Mouse (Mus musculus): ENCODE results near the gene Creb3l2. TPM values are rescaled to one million over a fixed set of nuclear protein-coding genes. Genes with fewer than 3 reads are reported as not detected.
"Not testable (repeated sequence)": the region's sequence is repeated elsewhere in the genome, so short reads cannot be mapped to it uniquely, and the experiment has no call there.

The Creb3l2 gene
- total RNA-seq, 1 experiment from 2014 or later = 2.0 TPM

DNA sequence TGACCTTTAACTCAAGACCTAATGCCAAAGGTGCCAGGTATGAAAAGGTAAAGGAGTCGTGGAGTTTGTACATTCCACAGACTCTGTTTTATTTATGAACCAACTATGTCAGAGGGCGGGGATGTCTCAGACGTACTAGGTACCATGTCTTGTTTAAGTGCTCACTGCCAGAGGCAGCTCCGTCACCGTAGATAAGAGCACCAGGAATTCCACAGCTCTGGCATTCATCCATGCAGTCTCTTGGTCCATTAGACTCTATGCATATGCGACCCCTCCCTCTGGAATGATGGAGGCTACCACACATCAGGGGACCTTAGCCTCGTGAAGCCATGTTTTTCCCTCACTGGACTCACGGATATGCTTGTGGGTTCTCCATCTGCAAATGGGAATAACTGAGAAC, 53.0 kb downstream of the Creb3l2 start:
- no peak for ATAC-seq (ENCODE audit: extremely low read depth, insufficient number of reproducible peaks, low FRiP score, poor library complexity, severe bottlenecking)

DNA sequence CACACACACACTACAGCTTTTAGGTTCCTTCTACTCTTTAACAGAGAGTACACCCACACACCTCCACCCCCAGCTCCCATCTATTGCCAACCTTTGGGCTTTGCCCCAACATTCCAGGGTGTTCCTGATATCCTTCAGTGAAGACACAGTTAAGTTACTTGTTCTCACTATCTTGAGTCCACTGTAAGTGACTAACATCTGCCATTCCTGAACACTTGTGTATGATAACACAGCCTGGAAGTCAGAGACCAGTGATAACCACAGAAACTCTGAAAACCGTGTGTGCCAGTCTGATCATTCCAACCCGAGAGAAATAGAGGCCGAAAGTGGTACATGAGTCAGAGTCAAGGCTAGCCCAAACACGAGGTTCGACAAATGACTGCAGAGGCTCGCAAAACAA, 53.4 kb downstream of the Creb3l2 start:
- no peak for ATAC-seq (ENCODE audit: extremely low read depth, insufficient number of reproducible peaks, low FRiP score, poor library complexity, severe bottlenecking)

DNA sequence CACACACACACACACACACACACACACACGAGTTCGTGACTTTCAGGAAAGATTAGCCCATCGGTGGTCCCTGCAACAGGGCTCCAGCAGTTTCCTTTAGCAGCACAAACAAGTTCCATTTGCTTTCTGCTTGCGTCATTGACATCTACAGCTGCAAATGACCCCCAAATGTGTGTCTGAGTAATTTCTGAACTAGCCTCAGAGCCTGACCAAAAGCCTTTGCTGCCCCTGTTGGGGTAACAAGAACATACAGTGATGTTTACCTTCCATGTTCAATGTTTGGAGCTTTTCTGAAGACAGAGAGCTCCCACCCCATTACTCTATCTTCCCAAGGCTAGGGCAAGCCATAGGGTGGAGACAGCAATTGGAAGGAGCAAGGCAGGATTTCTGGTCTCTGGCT, 54.7 kb downstream of the Creb3l2 start:
- no peak for ATAC-seq (ENCODE audit: extremely low read depth, insufficient number of reproducible peaks, low FRiP score, poor library complexity, severe bottlenecking)

DNA sequence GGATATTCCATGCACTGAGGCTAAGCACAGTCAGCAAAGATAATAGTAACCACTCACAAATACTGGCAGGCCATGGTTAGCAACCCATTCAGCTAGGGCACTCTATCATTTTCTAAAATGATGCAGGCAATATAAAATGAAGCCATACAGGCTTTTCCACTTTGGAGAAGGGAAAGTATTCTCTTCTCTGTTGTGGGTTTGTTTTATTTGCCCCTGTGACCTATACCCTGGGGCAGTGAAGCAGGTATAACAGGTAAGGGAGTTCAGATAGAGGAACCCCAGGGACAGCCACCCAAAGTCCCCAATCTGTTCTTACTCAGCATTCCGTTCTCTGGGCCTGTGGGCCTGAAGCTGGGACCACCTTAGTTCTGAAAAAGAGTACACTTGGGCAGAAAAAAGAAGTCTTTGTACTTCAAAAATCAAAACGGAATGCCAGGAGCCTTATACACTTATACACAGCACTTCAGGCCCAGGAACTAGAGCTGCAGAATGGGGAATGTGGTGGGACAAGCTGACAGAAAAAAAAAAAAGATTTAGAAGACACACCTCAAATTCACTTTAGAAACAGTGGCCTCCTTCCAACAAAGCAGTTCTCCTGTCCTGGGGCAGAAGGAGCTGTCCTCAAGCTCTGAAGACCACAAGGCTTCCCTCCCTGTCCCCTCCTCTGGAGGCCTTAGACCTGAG, 56.2 kb downstream of the Creb3l2 start:
- ATAC-seq (ENCODE audit: extremely low read depth, insufficient number of reproducible peaks, low FRiP score, poor library complexity, severe bottlenecking) = no peak

DNA sequence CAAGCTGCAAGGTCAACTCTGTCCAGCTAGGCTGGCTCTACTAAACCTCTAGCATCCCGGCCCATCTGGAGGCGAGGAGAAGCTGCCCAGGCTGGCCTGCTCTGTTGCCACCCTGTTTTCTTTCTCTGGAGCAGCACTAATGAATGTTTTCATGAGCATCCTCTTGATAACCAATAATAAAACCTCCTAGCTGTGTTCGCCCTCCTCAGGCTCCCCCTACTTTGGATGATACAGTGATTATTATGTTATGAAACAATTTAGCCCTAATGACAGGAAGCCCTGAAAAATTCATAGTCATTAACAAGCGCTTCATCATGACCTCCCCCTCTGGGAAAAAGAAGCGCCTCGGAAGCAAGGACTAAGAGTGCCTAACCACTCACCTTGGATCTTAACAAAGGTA, 59.2 kb downstream of the Creb3l2 start:
- no peak for ATAC-seq (ENCODE audit: extremely low read depth, insufficient number of reproducible peaks, low FRiP score, poor library complexity, severe bottlenecking)

DNA sequence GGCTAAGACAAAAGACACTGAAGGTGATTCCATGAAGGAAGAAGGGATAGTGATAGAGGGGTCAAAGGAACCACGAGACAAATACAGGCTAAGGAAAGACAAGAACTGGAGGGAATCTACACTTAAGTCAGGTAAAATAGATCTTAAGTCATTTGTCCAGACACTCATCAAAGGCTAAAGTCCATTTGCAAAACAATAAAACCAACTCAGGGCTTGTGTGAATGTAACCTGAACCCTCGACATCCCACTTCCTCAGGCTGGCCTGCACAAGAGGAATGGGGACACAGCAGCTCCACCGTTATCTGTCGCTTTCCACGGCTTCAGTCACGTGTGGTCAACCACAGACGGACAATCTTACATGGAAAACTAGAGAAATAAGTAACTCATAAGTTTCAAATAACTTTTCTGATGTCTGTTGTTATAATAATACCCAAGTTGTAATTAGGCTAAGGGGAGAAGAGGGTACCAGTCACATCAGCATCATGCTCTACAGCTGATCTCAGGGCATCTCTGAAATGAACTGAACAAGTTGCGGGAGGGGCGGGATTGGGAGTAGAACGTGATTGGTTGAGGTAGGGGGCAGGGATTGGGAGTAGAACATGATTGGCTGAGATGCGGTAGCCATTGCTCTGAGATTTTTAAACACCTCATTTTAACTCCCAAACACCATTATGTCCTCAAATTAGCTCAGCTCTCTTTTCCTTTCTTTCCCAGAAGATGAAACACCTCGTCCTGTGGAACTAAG, 63.9 kb downstream of the Creb3l2 start:
- ATAC-seq (ENCODE audit: extremely low read depth, insufficient number of reproducible peaks, low FRiP score, poor library complexity, severe bottlenecking) = no peak

DNA sequence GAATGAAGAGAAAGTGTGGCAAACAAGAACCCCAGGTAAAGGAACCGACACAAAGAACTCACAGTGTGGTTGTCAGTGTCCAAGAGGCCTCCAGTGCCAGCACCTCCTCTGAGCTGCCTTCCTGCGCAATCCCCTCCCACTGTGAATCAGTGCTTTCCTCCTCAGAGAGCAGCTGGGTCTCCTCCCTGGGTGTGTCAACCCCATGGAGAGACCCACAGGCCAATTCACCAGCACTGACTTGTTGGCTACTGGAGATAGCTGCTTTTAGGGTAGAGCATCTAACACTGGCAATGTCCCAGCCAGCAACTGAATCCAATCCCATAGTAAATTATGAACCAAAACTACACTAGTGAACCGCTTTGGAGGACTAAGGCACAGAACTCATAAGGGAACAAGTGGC, 64.6 kb downstream of the Creb3l2 start:
- ATAC-seq (ENCODE audit: extremely low read depth, insufficient number of reproducible peaks, low FRiP score, poor library complexity, severe bottlenecking) = not testable (repeated sequence)

DNA sequence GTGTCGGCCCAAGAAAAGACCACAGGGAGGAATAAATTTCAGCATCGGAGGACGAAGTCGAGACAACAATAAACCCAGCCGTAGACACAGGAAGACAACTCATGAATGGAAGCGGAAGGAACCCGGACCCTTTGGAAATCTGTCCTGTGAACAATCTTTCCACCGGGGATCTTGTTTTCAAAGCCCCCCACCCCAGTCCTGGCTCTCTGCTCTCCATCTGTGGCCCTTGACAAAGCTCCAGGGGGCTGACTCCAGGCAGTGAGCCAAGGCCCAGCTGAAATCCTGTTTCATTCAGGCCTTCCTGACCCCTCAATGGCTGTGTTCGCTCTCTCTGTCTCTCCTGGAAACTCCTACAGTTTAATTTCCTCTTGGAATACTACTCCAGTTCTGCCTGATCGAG, 66.5 kb downstream of the Creb3l2 start:
- ATAC-seq (ENCODE audit: extremely low read depth, insufficient number of reproducible peaks, low FRiP score, poor library complexity, severe bottlenecking) = no peak

DNA sequence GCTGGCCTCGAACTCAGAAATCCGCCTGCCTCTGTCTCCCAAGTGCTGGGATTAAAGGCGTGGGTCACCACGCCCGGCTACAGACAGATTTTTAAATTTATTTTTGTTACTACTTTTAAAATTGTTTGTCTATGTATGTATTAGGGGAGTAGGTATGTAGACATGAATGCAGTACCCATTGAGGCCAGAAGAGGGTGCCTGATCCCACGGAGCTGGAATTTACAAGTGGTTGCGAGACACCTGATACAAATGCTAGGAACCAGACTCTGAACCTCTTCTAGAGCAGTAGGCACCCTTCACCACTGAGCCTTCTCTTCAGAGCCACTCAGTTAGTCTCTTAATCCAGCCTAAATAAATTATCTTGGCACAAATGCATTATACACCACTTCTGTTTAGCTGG, 70.6 kb downstream of the Creb3l2 start:
- no peak for ATAC-seq (ENCODE audit: extremely low read depth, insufficient number of reproducible peaks, low FRiP score, poor library complexity, severe bottlenecking)

DNA sequence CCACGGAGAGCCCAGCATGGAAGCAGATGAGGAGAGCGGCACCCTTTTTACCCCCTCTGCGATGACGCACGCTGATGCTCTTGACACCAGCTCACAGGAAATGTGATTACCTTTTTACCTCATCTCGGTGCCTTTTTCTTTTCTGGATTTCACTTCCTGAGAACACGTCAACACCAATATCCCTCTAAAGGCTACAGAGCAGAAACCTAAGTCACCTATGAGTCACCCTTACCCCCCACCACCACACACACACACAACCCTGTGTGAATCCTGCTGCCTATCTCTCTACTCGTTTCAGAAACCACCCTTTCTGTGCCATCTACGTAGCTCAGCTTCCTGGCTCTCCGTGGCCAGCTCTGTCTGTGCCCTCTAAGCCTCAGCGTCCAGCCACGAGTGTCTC, 71.4 kb downstream of the Creb3l2 start:
- no peak for ATAC-seq (ENCODE audit: extremely low read depth, insufficient number of reproducible peaks, low FRiP score, poor library complexity, severe bottlenecking)

DNA sequence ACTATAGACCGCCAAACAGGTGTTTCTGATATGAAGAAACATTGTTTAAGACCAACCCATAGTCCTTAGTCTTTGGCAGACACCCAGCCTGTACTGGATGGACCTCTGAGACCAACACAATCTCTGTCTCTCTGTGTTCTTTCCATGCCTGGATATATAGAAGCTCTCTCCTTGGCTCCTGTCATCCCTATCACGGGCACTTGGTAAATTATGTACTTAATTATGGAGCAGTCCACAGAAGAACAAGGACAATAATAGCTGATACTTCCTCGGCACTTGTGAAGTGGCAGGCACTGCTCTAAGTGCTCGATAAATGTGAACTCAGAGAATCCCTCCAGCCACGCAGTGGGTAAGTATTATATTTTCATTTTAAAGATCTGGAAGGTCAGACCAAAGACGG, 72.2 kb downstream of the Creb3l2 start:
- ATAC-seq (ENCODE audit: extremely low read depth, insufficient number of reproducible peaks, low FRiP score, poor library complexity, severe bottlenecking) = no peak

DNA sequence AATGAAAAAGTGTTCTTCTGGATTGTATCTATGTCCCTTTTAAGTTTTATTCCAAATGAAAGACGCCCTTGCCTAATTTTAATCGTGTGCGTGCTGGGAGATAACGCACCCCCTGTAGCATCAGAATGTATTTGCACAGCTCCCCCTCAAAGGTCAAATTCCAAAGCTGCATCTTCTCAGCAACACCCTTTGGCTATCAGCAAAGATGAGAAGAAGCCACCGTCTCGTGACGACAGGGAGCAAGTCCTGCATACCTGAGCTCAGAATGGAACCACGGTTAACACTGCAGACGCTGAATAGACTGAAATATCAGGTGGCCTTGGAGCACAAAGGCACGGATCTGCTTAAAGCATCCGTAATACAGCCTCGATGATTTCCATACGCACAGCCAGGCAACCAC, 73.7 kb downstream of the Creb3l2 start:
- no peak for ATAC-seq (ENCODE audit: extremely low read depth, insufficient number of reproducible peaks, low FRiP score, poor library complexity, severe bottlenecking)

DNA sequence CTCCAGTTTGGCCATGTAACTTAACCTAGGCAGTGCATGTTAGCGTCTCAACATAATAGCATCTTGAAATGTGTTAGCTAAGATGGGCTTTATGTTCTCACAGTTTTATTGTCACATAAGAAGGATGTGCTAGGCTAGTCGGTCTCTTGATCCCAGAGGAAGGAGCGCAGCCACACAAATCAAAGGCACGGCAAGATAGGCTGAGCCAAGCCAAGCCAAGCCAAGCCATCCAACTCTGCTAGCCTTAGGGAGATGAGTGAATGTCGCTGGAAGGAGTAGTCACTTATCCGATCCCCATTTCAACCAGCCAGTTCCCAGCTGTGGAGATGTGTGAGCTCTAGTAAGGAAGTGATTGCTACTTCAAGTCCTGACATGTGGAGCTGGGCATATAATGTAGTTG, 75.0 kb downstream of the Creb3l2 start:
- ATAC-seq (ENCODE audit: extremely low read depth, insufficient number of reproducible peaks, low FRiP score, poor library complexity, severe bottlenecking) = no peak

DNA sequence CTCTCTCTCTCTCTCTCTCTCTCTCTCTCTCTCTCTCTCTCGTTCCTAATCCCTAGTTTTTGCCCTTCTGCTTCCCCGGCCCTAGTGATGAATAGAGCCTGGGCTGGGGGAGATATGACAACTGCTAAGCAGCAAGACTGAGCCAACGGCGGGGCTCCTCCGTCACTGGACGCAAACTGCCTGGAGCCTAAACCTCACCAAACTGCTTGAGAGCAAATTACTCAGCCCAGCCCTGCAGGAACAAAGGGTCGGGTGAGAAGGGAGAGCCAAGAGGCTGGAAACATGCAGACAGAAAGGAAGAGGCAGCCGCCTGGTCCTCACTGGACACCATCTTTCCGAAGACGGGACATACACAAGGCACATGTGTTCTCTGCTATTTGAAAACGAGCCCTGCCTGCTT, 76.8 kb downstream of the Creb3l2 start:
- no peak for ATAC-seq (ENCODE audit: extremely low read depth, insufficient number of reproducible peaks, low FRiP score, poor library complexity, severe bottlenecking)

DNA sequence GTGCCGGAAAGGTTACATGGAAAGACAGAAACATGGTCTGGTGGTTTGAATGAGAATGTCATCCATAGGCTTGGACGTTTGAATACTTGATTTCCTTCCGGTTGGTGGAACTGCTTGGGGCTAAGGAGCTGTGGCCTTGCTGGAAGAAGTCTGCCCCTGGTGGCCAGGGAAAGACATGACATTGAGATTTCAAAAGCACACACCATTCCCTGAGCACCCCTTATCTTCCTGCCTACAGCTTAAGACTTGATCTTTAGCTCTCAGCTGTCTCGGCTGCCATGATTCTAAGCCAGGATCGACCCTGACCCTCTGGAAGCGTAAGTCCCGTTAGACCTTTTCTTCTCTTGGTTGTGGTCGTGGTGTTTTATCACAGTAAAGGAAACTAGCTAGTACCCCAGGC, 77.6 kb downstream of the Creb3l2 start:
- ATAC-seq (ENCODE audit: extremely low read depth, insufficient number of reproducible peaks, low FRiP score, poor library complexity, severe bottlenecking) = no peak

DNA sequence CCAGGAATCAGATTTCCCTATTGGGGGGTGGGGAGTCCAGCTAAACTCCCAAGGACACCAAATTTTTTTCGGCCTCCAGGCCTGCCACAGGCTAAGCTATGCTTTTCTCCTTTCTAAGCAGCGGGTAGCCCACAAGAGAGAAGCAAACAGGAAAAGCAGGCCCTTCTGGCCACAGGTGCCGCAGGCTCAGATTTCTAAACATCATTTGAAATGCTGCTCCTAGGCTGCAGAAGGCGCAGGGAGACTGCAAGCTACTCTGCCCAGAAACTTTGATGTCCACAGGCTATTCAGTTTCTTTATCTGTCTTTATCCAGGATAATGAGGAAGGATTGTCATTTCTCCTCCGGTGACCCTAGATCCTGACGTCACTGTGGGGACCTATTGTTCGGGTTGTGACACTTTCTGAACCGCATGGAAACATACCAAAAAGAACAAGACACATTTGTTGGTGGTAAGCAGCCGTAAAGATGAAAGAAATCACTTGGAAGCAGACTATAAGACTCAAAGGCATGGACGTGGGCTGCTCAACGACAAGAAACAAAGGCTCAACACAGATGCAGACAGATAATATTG, 81.0 kb downstream of the Creb3l2 start:
- no peak for ATAC-seq (ENCODE audit: extremely low read depth, insufficient number of reproducible peaks, low FRiP score, poor library complexity, severe bottlenecking)

DNA sequence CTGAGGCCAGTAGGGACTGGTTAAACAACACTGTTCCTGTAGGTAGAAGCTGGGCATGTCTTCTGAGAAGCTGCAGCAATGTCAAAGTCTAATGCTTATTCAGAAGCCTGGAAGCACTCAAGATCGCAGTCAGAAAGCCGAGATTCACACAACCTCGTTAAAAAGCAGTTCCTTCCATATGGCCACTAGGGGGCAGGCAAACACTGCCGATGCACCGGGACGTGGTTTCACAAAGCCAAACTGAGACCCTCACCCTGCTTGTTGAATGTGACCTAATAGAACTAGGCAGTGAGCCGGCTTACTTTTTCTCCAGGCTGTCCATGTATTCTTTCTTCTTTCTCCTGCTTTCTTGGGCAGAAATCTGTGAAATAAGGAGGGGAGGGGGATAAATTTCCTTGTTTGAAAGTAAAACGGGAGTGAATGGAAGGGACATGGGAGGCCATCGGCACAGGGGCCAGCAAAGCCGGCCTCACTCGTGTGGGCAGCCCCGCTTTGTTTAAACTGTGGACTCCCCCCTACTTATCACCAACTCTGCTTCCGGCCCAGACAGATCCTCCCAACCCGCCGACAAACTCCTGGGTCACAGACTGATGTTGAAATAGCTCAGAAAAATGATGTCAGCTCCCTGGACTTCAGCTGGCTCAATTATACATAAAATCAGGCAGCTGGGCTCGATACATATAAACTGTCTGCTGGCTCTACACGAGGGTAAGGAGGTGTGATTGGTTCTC, 87.3 kb downstream of the Creb3l2 start:
- ATAC-seq (ENCODE audit: extremely low read depth, insufficient number of reproducible peaks, low FRiP score, poor library complexity, severe bottlenecking) = peak; percentile 48; the same call in 1 of the 2 replicates

DNA sequence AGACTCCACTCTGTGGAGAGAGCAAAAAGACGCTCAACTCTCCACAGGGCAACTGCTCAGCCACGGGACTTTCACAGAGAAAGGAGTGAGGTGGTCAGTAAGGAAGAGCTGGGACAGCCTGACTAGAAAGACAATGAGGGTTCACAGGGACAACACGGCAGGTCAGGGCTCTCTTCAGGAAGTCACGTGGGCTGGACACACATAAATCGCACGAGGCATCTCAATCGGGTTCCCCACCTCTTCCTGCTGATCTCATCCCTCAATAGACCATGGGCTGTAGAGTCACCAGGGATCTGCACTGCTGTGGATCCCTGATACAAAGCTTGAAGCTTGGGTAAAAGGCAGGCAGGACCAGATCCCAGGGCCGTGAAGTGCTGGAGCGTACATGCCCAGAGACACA, 88.3 kb downstream of the Creb3l2 start:
- no peak for ATAC-seq (ENCODE audit: extremely low read depth, insufficient number of reproducible peaks, low FRiP score, poor library complexity, severe bottlenecking)

DNA sequence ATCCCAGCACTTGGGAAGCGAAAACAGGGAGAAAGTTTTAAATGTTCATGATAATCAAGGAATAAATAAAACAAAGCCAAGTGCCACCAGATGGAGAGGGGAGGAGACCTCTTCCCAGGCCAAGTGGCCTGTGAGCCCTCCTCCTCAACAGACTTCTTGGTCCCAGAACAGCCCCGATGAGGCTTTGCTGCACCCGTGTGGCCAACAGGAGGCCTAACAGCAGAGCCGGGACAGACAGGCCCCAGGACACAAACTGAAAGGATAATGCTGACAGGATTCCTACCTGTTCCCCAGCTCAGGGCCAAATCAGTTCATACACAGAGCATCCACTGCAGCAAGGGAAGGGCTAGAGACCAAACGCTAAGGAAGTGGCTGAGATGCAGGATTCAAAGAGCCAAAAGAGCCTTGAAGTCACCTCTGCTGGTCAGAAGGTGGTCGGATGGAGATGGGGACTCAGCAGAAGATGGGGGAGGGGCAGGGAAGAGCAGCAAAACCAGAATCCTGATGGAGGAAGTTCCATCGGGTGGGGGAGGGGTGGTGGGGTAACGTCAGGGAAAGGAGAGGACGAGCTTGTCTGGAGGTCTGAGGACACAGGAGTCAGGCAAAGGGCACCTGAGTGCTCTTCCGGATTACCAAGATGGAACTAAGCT, 90.1 kb downstream of the Creb3l2 start:
- ATAC-seq (ENCODE audit: extremely low read depth, insufficient number of reproducible peaks, low FRiP score, poor library complexity, severe bottlenecking) = no peak

All from neutrophil, adult 5-6 weeks (primary cell).